Mouse (Mus musculus) forebrain, embryonic 10.5 days (tissue): ENCODE results near the gene Herc3. TPM values are rescaled to one million over a fixed set of nuclear protein-coding genes. Genes with fewer than 3 reads are reported as not detected.

Experiments
- DNase-seq: peaks from one replicate; pipeline ENCODE4 v3.0.0-alpha.2; 2017; ENCODE audit warnings: low spot score; ENCODE audit errors: extremely low spot score
- H3K27ac ChIP-seq: fragments of 300-500 bp; sonication (generic); 2 replicates; pipeline ENCODE4 v1.5.1; 2016; ENCODE audit warnings: mild to moderate bottlenecking
- H3K27me3 ChIP-seq: fragments of 300-500 bp; sonication (generic); 2 replicates; pipeline ENCODE4 v1.6.1; 2016; ENCODE audit warnings: mild to moderate bottlenecking; ENCODE audit not compliant: poor library complexity, severe bottlenecking
- H3K36me3 ChIP-seq: fragments of 300-500 bp; sonication (generic); replicated peaks from 2 replicates; pipeline ENCODE4 v1.6.1; 2016; ENCODE audit warnings: mild to moderate bottlenecking, moderate library complexity
- H3K4me1 ChIP-seq: fragments of 300-500 bp; sonication (generic); 2 replicates; pipeline ENCODE4 v1.6.1; 2016
- H3K4me3 ChIP-seq: fragments of 300-500 bp; sonication (generic); 2 replicates; pipeline ENCODE4 v1.5.1; 2016; ENCODE audit warnings: mild to moderate bottlenecking, moderate library complexity
- H3K9me3 ChIP-seq: fragments of 300-500 bp; sonication (generic); 2 replicates; pipeline ENCODE4 v1.6.1; 2016; ENCODE audit warnings: mild to moderate bottlenecking, moderate library complexity
- WGBS: fragments of 180-500 bp; shearing (Covaris S2); methylation state at CpG from one replicate; pipeline ENCODE4 v1.1.7; 2016; 5-methylcytosine and 5-hydroxymethylcytosine counted together
- polyA plus RNA-seq: library from polyadenylated mRNA; unstranded; fragments of >200 nt; fragmentation: Nextera tagmentation; extraction: Ambion mirVana; gene quantifications from 2 replicates; pipeline ENCODE4 v1.2.1, GENCODE M21; 2016

The Herc3 gene
- polyA plus RNA-seq, 1 experiment from 2014 or later: 7.0 TPM

GRCm38 (mm10) chr6:58841208-58841607, 9.9 kb downstream of the Herc3 start:
- WGBS: 87% methylated on average over 2 of the region's 2 CpGs
- H3K27me3 ChIP-seq: no peaks in the 10 kb centered on the region

GRCm38 (mm10) chr6:58842186-58842585, 10.9 kb downstream of the Herc3 start:
- H3K36me3 ChIP-seq: peaks cover 4% of the 10 kb centered on the region; the same call in 1 of the 2 replicates
- peak; percentile 11 for DNase-seq

More at GRCm38 (mm10) chr6:58841208-58841607, 9.9 kb downstream of the Herc3 start:
- peak; percentile 6 for DNase-seq
- Histone ChIP-seq H3K36me3 (no peaks in the 10 kb centered on the region), H3K9me3 (no peaks in the 10 kb centered on the region), H3K4me3 (no peak overlapping the region), H3K27ac (no peak overlapping the region), H3K4me1 (peaks cover 25% of the 10 kb centered on the region)

GRCm38 (mm10) chr6:58843580-58843979, 12.3 kb downstream of the Herc3 start:
- Histone ChIP-seq H3K36me3 (peaks cover 4% of the 10 kb centered on the region; the same call in 1 of the 2 replicates), H3K27ac (no peak overlapping the region), H3K4me3 (no peak overlapping the region), H3K27me3 (no peaks in the 10 kb centered on the region), H3K9me3 (no peaks in the 10 kb centered on the region), H3K4me1 (peaks cover 11% of the 10 kb centered on the region)
- WGBS: 88% methylated on average over 9 of the region's 9 CpGs
- peak; percentile 6 for DNase-seq

More at GRCm38 (mm10) chr6:58842186-58842585, 10.9 kb downstream of the Herc3 start:
- H3K27ac ChIP-seq: no peak overlapping the region
- no peak overlapping the region for H3K4me3 ChIP-seq
- 58% methylated on average over 2 of the region's 2 CpGs for WGBS
- H3K4me1 ChIP-seq: peaks cover 21% of the 10 kb centered on the region
- H3K27me3 ChIP-seq: no peaks in the 10 kb centered on the region
- no peaks in the 10 kb centered on the region for H3K9me3 ChIP-seq

- H3K9me3 ChIP-seq: no peaks in the 10 kb centered on the region
- H3K27me3 ChIP-seq: no peaks in the 10 kb centered on the region
- no peak overlapping the region for H3K27ac ChIP-seq
- H3K4me3 ChIP-seq: no peak overlapping the region
- peaks cover 4% of the 10 kb centered on the region; the same call in 1 of the 2 replicates for H3K36me3 ChIP-seq
- DNase-seq: no peak
- H3K4me1 ChIP-seq: peaks cover 11% of the 10 kb centered on the region; the same call in 1 of the 2 replicates
- 86% methylated on average over 8 of the region's 8 CpGs for WGBS
Measured at GRCm38 (mm10) chr6:58844188-58844822, 13.0 kb downstream of the Herc3 start.

- H3K4me3 ChIP-seq: no peak overlapping the region
- no peak overlapping the region for H3K27ac ChIP-seq
- H3K9me3 ChIP-seq: no peaks in the 10 kb centered on the region
- 94% methylated on average over 9 of the region's 9 CpGs for WGBS
- peaks cover 16% of the 10 kb centered on the region; the same call in 1 of the 2 replicates for H3K4me1 ChIP-seq
- no peak for DNase-seq
- H3K27me3 ChIP-seq: no peaks in the 10 kb centered on the region
- peaks cover 4% of the 10 kb centered on the region; the same call in 1 of the 2 replicates for H3K36me3 ChIP-seq
Measured at GRCm38 (mm10) chr6:58846850-58847692, 15.8 kb downstream of the Herc3 start.

- DNase-seq: no peak
- peaks cover 12% of the 10 kb centered on the region; the same call in 1 of the 2 replicates for H3K4me1 ChIP-seq
- H3K4me3 ChIP-seq: no peak overlapping the region
- H3K27me3 ChIP-seq: no peaks in the 10 kb centered on the region
- no peak overlapping the region for H3K27ac ChIP-seq
- H3K36me3 ChIP-seq: peaks cover 4% of the 10 kb centered on the region; the same call in 1 of the 2 replicates
- WGBS: 93% methylated on average over 5 of the region's 5 CpGs
- H3K9me3 ChIP-seq: no peaks in the 10 kb centered on the region
Measured at GRCm38 (mm10) chr6:58847836-58848235, 16.6 kb downstream of the Herc3 start.

- H3K4me1 ChIP-seq: peaks cover 12% of the 10 kb centered on the region; the same call in 1 of the 2 replicates
- H3K27ac ChIP-seq: no peak overlapping the region
- peaks cover 4% of the 10 kb centered on the region; the same call in 1 of the 2 replicates for H3K36me3 ChIP-seq
- H3K27me3 ChIP-seq: no peaks in the 10 kb centered on the region
- no peaks in the 10 kb centered on the region for H3K9me3 ChIP-seq
- H3K4me3 ChIP-seq: no peak overlapping the region
- 58% methylated on average over 5 of the region's 5 CpGs for WGBS
- DNase-seq: no peak
Measured at GRCm38 (mm10) chr6:58849356-58849755, 18.1 kb downstream of the Herc3 start.

GRCm38 (mm10) chr6:58855676-58856367, 24.6 kb downstream of the Herc3 start:
- Histone ChIP-seq H3K27ac (no peak overlapping the region), H3K4me3 (no peak overlapping the region), H3K36me3 (0 out of 2 replicates have a peak, but pooled peaks cover 2% of the 10 kb centered on the region), H3K27me3 (no peaks in the 10 kb centered on the region), H3K9me3 (no peaks in the 10 kb centered on the region), H3K4me1 (no peaks in the 10 kb centered on the region)
- no peak for DNase-seq
- WGBS: 94% methylated on average over 10 of the region's 10 CpGs

GRCm38 (mm10) chr6:58856494-58856893, 25.2 kb downstream of the Herc3 start:
- WGBS: 85% methylated on average over 2 of the region's 2 CpGs
- no peaks in the 10 kb centered on the region for H3K4me1 ChIP-seq
- H3K27me3 ChIP-seq: no peaks in the 10 kb centered on the region
- H3K36me3 ChIP-seq: 0 out of 2 replicates have a peak, but pooled peaks cover 2% of the 10 kb centered on the region
- H3K9me3 ChIP-seq: no peaks in the 10 kb centered on the region
- no peak overlapping the region for H3K4me3 ChIP-seq
- H3K27ac ChIP-seq: no peak overlapping the region
- DNase-seq: no peak

GRCm38 (mm10) chr6:58859517-58859916, 28.3 kb downstream of the Herc3 start:
- H3K9me3 ChIP-seq: no peaks in the 10 kb centered on the region
- H3K4me1 ChIP-seq: peaks cover 9% of the 10 kb centered on the region
- H3K36me3 ChIP-seq: 0 out of 2 replicates have a peak, but pooled peaks cover 2% of the 10 kb centered on the region
- no peaks in the 10 kb centered on the region for H3K27me3 ChIP-seq
- H3K27ac ChIP-seq: no peak overlapping the region
- no peak for DNase-seq
- WGBS: 91% methylated on average over 4 of the region's 4 CpGs
- H3K4me3 ChIP-seq: no peak overlapping the region

GRCm38 (mm10) chr6:58862446-58862993, 31.3 kb downstream of the Herc3 start:
- WGBS: 88% methylated on average over 9 of the region's 9 CpGs
- no peak for DNase-seq
- H3K4me3 ChIP-seq: no peak overlapping the region
- H3K4me1 ChIP-seq: peaks cover 9% of the 10 kb centered on the region
- 0 out of 2 replicates have a peak, but pooled peaks cover 2% of the 10 kb centered on the region for H3K36me3 ChIP-seq
- H3K9me3 ChIP-seq: no peaks in the 10 kb centered on the region
- H3K27ac ChIP-seq: no peak overlapping the region
- H3K27me3 ChIP-seq: no peaks in the 10 kb centered on the region

- DNase-seq: no peak
- Histone ChIP-seq H3K9me3 (no peaks in the 10 kb centered on the region), H3K4me1 (peaks cover 9% of the 10 kb centered on the region), H3K4me3 (no peak overlapping the region), H3K27ac (peak overlapping the region; percentile 2; the same call in 1 of the 2 replicates), H3K27me3 (no peaks in the 10 kb centered on the region), H3K36me3 (0 out of 2 replicates have a peak, but pooled peaks cover 2% of the 10 kb centered on the region)
- 83% methylated on average over 4 of the region's 4 CpGs for WGBS
Measured at GRCm38 (mm10) chr6:58863631-58864235, 32.5 kb downstream of the Herc3 start.
